Mouse (Mus musculus) megakaryocyte, embryonic 14.5 days (primary cell): ENCODE data around the gene Safb. TPM values are rescaled to one million over a fixed set of nuclear protein-coding genes. Genes with fewer than 3 reads are reported as not detected.
A peak's percentile ranks its signal among the peaks of the same experiment; 100 is the strongest.

Experiments
- H3K27me3 ChIP-seq: replicated peaks from 2 replicates; pipeline ENCODE3; 2012; ENCODE audit warnings: inconsistent platforms
- H3K36me3 ChIP-seq: replicated peaks from 2 replicates; pipeline ENCODE3; 2012; ENCODE audit warnings: low read length, inconsistent platforms, mixed read lengths
- H3K4me1 ChIP-seq: 2 replicates; pipeline ENCODE4 v1.6.1; 2012; ENCODE audit warnings: inconsistent platforms
- H3K4me3 ChIP-seq: replicated peaks from 2 replicates; pipeline ENCODE3; 2012; ENCODE audit warnings: moderate library complexity, mild to moderate bottlenecking, inconsistent platforms
- H3K9me3 ChIP-seq: 2 replicates; pipeline ENCODE4 v1.6.1; 2012; ENCODE audit warnings: inconsistent platforms
- FLI1 ChIP-seq: IDR thresholded peaks from 2 replicates; pipeline ENCODE4 v1.6.1; 2012; ENCODE audit warnings: low read length, inconsistent platforms, mixed read lengths
- GATA1 ChIP-seq: IDR thresholded peaks from 3 replicates; pipeline ENCODE4 v1.6.1; 2012; ENCODE audit warnings: mixed read lengths, low read length, inconsistent platforms, borderline replicate concordance
- polyA plus RNA-seq: library from polyadenylated mRNA; stranded (reverse); fragments of >175 nt; gene quantifications from 2 replicates; pipeline ENCODE4 v1.2.3, GENCODE M21; 2012; ENCODE audit warnings: low replicate concordance; ENCODE audit not compliant: insufficient read depth

The Safb gene
- 30.0 and 79.6 TPM in 2 replicates for polyA plus RNA-seq

DNA sequence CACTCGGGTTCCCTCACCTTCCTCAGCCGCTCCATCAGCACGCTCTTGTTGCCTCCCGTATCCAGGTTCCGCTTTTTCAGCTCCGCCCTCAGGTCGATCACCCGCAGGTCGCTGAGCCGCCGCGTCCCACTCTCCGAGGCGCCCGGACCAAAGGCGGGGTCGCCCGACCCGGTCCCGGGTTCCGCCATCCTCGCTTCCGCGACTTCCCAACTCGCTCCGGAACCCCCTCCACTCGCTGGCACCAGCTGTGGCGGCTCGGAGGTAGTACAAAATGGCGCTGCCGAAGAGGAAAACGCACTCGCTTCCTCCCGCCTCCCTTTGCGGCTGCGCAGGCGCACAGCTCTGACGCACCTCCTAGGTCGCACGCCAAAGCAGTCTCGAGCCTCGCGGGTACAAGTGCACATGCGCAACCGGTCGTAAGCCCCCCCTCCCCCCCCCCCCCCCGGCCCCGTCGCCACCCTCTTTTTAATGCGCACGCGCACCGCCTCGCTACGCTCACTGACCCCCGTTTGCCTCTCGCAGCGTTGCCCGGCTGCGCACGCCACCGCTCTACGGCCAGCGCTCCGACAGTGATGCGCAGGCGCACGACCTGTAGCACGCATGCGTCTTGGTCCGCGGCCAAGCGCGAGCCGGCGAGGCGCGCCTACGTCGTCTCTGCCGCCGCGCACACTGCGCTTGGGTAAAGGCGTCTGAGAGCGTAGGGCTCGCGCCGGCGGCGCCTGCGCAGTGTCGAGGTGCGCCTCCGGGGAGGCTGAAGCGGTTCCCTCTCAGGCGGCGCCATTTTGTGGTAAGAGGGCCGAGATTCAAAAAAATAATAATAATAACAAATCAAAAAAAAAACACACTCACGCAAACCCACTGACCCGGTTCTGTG, at the start of gene Safb, which contains the start of gene Safb2:
Gene Safb (plus strand): TSS at position 569 of the 874 bp plus-strand sequence.
Gene Safb2 (minus strand): TSS at position 329 of the 874 bp plus-strand sequence.
- Histone ChIP-seq H3K36me3 (peaks cover 74% of the 10 kb centered on the region), H3K9me3 (no peaks in the 10 kb centered on the region), H3K27me3 (no peaks in the 10 kb centered on the region), H3K4me1 (peaks cover 77% of the 10 kb centered on the region), H3K4me3 (peak within 1 kb of the TSS; percentile 99)
- TF ChIP-seq FLI1 (no peak), GATA1 (no peak)

DNA sequence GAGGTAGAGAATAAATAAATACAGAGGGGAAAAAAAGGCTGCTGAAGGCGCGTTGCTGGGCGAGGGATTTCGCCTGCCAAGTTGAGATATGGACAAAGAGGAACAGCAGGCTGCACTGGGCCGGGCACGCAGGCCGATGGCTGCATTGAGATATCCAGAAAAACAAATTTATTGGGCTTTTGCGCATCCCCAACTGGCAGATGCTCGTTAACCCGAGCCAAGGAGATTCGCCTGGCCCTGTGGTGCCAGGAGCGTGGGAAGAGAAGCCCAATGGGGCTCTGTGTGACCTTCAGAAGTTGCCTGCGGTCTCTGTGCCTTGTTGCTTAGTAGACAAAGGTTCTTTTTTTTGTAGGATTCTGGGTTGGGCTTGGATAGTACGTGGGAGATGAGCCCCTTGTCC, 48.4 kb upstream of the Safb start:
- H3K36me3 ChIP-seq: no peaks in the 10 kb centered on the region
- no peak for TF ChIP-seq GATA1
- no peak for TF ChIP-seq FLI1
- peaks cover 4% of the 10 kb centered on the region; the same call in 1 of the 2 replicates for H3K4me1 ChIP-seq
- no peak overlapping the region for H3K4me3 ChIP-seq
- H3K9me3 ChIP-seq: peaks cover 9% of the 10 kb centered on the region; the same call in 1 of the 2 replicates
- peaks cover 49% of the 10 kb centered on the region for H3K27me3 ChIP-seq

DNA sequence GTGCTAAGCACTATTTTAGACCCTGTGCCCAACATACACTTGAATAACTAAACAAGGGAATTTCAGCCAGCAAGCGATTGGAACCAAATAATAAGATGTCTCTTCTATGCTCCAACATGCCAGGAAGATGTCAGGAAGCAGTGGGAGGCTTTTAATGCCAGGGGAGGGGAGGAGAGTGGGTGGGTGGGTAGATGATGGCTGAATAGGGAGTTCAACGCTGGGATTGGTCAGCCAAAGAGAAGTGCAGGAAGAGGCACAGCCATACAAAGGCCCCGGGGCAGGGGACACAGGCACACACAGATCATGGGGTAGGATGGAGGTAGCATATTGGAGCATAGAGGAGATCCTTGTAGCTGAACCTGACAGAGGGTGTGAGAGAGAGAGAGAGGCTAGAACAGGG, 47.8 kb upstream of the Safb start:
- TF ChIP-seq FLI1: no peak
- TF ChIP-seq GATA1: no peak
- H3K36me3 ChIP-seq: no peaks in the 10 kb centered on the region
- no peak overlapping the region for H3K4me3 ChIP-seq
- peaks cover 4% of the 10 kb centered on the region; the same call in 1 of the 2 replicates for H3K4me1 ChIP-seq
- H3K9me3 ChIP-seq: peaks cover 6% of the 10 kb centered on the region; the same call in 1 of the 2 replicates
- peaks cover 56% of the 10 kb centered on the region for H3K27me3 ChIP-seq

DNA sequence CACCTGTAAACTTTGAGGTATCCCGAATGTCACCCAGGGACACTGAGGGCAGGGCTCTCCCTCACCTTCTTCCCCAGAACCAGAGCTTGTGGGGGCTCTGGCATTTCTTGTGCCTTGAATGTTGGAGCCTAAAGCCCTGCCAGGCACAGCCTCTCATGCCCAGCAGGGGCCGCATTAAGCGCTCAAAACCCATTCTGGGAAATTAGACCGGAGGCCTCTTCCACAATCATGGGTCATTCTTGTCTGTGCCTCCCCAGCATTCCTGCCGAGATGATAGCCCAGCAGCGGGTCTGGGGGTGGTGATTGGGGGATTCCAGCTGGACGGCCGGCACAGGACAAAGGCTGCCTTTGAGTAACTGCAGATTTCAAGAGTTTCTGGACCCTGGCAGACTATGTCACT, 46.7 kb upstream of the Safb start:
- TF ChIP-seq FLI1 (no peak), GATA1 (no peak)
- Histone ChIP-seq H3K4me3 (no peak overlapping the region), H3K27me3 (peaks cover 63% of the 10 kb centered on the region), H3K9me3 (no peaks in the 10 kb centered on the region), H3K4me1 (peaks cover 4% of the 10 kb centered on the region; the same call in 1 of the 2 replicates), H3K36me3 (no peaks in the 10 kb centered on the region)

DNA sequence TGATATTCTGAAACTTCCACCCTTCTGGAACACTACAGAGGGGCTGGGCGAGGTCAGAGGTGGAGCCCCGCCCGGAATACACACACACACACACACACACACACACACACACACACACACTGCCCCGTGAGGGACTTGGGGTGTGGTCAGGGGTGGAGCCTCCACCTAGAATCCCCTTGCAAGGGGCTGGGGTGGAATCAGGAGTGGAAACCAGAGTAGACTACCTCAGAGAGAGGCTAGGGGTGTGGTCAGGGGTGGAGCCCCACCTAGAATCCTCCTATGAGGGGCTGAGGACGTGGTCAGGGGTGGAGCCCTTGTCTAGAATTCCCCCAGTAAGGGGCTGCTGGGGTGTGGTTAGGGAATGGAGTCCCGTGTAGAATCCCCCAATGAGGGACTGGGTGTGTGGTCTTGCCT, 44.1 kb upstream of the Safb start:
- H3K4me3 ChIP-seq: no peak overlapping the region
- TF ChIP-seq GATA1 (no peak), FLI1 (no peak)
- no peaks in the 10 kb centered on the region for H3K36me3 ChIP-seq
- H3K9me3 ChIP-seq: no peaks in the 10 kb centered on the region
- H3K4me1 ChIP-seq: peaks cover 4% of the 10 kb centered on the region; the same call in 1 of the 2 replicates
- H3K27me3 ChIP-seq: peaks cover 78% of the 10 kb centered on the region

DNA sequence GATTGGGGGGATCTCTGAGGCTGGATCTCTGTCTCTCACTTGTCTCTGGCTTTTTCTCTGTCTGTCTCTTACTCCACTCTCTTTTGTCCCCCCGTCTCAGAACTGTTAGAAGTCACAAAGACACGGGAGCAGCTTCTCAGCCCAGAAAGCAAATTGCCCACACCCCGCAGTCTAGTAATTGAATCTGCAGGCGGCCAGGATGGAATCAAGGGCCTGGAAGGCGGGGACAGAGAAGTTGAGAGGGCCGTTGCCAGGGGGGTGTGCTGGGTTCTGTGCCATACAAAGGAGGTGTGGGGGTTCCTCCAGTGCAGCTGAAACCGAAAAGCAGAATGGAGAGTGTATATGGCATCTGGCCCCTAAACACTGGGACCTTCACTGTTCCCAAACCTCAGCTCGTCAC, 41.9 kb upstream of the Safb start:
- Histone ChIP-seq H3K4me3 (no peak overlapping the region), H3K27me3 (peaks cover 70% of the 10 kb centered on the region), H3K9me3 (no peaks in the 10 kb centered on the region), H3K4me1 (peaks cover 11% of the 10 kb centered on the region), H3K36me3 (no peaks in the 10 kb centered on the region)
- no peak for TF ChIP-seq GATA1
- no peak for TF ChIP-seq FLI1

DNA sequence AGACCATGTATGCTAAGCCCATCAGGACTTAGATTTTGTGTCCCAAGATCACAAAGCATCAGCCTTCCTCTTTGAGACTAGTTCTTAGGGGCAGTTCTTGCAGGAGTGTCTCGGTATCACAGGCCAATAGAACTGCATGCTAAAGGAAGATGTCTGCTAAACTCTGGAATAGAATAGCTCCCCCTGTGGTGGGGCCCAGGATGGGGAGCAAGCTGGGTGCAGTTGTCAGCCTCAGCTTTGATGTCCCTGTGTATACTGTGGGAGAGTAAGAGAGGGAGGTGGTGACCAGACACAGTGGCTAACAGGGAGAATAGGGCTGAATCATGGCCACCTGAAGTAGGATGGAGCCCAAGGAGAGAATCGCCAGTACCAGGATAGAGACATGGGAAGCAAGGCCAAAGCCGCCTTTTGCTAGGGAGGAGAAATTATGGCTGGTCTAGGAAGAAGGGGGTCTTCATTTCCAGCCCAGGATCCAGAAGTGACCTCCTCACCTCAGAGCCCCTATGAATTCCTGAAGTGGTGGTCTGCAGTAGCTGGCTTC, 40.9 kb upstream of the Safb start:
- TF ChIP-seq GATA1: no peak
- TF ChIP-seq FLI1: no peak
- peaks cover 11% of the 10 kb centered on the region for H3K4me1 ChIP-seq
- H3K9me3 ChIP-seq: no peaks in the 10 kb centered on the region
- H3K27me3 ChIP-seq: peaks cover 67% of the 10 kb centered on the region
- no peaks in the 10 kb centered on the region for H3K36me3 ChIP-seq
- H3K4me3 ChIP-seq: no peak overlapping the region

DNA sequence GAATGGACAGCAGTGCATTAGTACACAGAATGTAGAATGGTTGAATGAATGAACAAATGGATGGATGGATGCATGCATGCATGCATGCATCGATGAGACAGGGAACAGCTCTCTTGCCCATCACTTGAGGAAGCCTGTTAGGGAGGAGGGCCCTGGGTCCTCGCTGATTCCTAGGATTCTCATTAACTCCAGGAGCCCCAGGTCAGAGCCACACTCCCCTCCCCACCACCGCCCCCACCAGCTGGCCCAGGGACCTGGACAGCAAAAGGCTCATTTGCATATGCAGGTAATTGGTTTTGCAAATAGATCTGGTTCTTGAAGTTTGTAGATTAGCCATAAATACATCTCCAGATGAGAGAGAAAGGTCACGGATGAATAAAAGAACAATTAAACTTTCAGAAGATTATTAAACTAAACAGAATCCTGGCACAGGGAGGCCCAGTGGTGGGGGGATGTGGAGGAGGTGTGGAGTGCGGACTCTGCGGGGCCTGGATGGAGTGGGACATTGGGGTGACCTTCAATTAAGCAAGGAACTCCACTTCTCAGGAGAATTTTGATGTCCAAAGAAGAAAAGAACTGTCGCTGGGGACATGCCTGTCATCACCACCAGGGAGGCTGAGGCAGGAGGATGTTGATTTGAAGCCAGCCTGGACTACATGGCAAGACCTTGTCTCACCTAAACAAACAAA, 39.8 kb upstream of the Safb start:
- TF ChIP-seq FLI1: no peak
- no peak for TF ChIP-seq GATA1
- peaks cover 11% of the 10 kb centered on the region for H3K4me1 ChIP-seq
- H3K36me3 ChIP-seq: no peaks in the 10 kb centered on the region
- H3K9me3 ChIP-seq: no peaks in the 10 kb centered on the region
- no peak overlapping the region for H3K4me3 ChIP-seq
- H3K27me3 ChIP-seq: peaks cover 62% of the 10 kb centered on the region

DNA sequence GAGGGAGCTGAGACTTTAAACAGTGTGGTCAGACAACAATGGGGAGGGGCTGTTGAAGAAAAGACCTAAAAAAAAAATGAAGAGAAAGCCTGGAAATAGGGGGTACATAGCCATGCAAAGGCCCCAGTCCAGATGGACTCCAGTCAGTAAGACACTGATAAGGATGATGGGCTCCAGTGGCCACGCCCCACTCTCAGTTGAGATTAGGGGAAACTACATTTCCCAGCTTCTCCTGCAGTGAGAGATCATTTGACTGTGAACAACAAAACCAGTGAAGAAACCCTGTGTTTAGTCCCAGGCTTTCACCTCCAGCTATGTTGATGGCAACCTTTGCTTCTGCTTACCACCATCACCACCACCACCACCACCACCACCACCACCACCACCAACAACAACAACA, 38.7 kb upstream of the Safb start:
- Histone ChIP-seq H3K4me3 (no peak overlapping the region), H3K4me1 (peaks cover 10% of the 10 kb centered on the region), H3K27me3 (peaks cover 56% of the 10 kb centered on the region), H3K9me3 (no peaks in the 10 kb centered on the region), H3K36me3 (peaks cover under 1% of the 10 kb centered on the region)
- TF ChIP-seq FLI1 (no peak), GATA1 (no peak)
